Mouse (Mus musculus) cerebellum, adult (tissue): ENCODE measurements around the gene Tbl2.
A peak's percentile ranks its signal among the peaks of the same experiment; 100 is the strongest.

Experiments
- ATAC-seq: cut with Nextera tagmentation; 2 replicates; pipeline ENCODE4 v1.9.2; 2017; ENCODE audit warnings: mild to moderate bottlenecking, moderate library complexity, mixed read lengths; ENCODE audit not compliant: insufficient number of reproducible peaks, low FRiP score, low TSS enrichment

The Tbl2 gene

DNA sequence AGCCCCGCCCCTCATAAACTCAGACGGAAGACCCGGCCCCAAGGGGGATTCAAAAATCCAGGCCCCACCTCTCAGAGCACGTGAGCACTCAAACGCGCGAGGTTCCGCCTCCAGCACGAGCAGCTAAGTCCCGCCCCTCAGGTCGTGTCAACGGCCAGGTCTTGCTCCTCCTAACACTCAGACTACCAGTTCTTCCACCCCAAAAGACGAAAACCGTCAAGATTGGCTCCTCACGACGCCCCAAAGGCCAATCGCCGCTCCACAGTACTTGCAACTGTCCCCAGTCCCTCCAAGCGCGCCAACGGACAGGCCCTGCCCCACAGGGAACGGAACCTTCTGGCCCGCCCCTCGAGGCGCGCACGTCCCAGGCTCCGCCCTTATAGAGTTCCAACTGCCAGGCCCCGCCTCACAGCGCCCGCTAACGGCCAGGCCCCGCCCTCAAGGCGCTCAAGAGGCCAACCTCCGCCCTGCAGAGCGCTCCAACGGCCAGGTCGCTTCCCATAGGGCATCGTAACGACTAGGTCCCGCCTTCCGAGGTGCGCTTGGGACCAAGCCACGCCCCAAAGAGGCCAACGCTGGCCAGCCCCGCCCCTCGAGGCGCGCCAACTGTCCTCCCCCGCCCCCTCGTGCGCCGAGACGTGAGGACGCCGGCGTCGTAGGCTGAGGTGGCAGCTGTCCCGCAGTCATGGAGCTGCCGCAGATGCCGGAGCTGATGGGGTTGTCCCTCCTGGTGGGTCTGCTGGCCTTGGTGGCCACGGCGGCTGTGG, at the start of gene Tbl2:
Gene Tbl2, plus strand, starts transcription at position 605 of the 767 bp plus-strand sequence.
- peak; percentile 93 for ATAC-seq

DNA sequence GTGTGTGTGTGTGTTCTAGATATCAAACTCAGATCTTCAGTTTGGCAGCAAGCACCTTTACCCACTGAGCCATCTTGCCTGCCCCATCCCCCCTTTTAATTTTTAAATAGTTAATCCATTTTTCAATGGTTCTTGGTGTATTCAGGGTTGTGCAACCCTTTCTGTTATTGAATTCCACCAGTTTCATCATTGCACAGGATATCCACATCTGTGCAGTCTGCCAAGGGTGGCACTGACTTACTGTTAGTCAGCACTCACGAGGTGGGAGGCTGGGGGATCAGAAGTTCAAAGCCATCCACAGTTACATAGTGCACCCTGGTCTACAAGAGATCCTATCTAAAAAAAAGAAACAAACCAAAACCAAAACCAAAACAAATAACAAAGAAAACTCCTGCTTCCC, 48.5 kb upstream of the Tbl2 start:
- ATAC-seq, result no peak

DNA sequence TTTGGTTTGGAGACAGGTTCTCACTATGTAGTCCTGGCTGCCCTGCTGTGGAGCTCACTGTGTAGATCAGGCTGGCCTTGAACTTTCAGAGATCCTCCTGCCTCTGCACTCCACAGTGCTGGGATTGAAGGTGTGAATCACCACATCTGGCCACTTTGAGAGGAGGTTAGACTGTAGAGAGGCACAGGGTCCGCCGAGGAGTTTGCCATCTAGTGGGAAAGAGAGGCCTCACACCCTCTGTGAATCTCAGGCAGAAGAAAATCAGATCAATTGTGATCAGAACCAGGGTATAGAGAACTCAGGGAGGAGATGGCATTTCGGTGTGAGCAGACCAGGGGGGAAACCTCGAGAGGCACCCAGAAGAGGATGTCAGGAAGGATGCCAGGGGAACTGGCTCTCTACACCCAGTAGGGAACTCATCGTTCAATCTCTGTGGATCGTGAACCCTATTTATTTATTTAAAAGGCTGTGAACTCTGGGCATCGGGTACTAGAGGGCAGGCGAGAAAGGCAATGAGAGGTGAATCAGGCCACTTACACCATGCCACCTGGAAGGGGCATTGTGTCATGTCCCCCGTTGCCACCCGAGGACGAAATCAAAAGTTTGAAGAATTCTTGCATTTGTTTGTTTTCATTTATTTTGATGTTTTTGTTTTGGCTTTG, 45.3 kb upstream of the Tbl2 start:
- no peak for ATAC-seq

DNA sequence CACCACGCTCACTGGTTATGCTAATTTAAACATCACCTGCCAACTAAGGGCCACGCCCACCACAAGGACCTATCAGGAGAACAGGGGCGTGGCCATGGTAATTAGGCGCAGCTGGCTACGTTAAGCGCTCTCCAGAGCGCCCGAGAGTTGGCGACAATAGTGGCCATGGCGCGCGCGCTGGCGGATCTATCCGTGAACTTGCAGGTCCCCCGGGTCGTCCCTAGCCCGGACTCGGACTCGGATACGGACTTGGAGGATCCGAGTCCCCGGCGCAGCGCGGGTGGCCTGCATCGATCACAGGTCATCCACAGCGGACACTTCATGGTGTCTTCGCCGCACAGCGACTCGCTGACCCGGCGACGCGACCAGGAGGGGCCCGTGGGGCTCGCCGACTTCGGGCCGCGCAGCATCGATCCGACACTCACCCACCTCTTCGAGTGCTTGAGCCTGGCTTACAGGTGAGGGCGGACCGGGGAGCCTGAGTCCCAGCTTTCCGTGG, 42.6 kb upstream of the Tbl2 start:
- ATAC-seq, result no peak

DNA sequence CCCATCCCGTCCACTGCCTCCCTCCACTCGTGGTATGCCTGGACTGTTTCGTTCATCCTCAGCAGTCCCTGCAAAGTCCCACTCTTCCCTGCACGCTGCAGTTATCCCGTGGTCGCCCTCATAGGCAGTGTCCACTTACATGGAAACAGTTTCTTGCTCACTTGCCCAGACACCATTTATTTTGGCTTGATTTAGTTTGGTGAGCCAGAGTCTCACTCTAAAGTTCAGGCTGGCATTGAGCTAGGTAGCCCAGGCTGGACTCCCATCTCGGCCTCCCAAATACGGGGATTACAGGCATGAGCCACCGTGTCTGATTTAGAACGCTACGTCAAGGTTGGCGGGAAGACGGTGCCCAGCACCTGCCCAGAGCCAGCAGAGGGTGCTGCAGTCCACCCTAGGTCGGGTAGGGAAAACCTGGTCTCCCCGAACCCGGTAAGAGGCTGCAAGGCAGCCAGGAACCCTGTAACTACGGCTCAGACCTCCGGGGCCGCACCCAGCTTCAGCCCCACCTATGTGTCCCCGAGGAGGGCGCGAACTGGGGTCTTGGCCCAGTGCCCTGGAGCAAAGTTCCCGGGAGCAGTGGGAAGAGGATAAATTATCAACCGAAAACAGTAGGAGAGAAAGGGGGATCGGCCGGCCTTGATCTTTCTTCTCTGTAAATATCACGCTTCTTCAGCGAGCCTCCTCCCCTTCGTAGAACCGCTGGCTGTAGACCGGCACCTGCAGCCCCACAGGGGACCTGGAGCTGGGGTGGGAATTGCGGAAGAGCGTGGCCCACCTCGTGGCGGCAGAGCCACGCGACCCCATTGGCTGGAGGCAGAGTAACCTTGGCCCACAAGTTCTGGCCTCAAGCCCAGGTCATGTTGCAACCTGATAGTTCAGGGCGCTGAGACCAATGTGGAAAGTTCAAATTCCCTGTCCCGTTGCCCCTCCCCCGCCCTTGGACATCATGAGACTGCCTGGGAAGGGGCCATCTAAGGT, 41.6 kb upstream of the Tbl2 start:
- no peak for ATAC-seq

DNA sequence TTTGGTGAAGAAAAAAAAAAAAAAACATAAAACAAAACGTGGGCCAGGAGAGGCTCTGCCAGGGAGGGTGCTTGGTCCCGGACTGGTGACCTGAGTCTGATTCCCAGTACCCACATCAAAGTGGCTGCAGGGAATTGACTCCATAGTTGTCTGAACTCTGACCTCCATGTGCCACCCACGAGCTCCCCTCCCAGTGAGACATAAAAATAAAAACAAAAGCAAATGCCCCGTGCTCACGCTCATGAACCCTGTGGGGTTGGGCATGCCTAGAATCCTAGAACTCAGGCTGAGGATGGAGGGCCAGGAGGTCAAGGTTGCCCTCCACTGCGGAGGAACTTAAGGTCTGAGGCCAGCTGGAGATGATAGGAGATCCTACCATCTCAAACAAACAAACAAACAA, 40.4 kb upstream of the Tbl2 start:
- no peak for ATAC-seq

DNA sequence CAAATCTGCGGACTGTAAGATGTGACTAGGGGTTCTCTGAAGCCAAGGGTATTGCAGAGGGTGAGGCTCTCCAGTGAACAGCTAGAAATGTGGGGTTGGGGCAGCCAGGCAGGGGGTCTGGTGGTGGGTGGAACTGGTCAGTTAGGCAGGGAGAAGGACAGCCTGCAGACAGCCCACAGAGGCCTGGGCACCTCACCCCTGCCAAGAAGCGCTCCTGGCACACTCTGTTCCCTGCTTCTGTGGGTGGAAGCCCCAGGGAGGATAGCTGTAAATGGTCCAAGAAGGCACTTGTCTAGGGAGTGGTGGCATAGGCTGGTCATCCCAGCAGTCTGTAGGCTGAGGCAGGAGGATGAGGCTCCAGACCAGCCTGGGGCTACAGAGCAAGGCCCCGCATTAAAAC, 40.0 kb upstream of the Tbl2 start:
- no peak for ATAC-seq

DNA sequence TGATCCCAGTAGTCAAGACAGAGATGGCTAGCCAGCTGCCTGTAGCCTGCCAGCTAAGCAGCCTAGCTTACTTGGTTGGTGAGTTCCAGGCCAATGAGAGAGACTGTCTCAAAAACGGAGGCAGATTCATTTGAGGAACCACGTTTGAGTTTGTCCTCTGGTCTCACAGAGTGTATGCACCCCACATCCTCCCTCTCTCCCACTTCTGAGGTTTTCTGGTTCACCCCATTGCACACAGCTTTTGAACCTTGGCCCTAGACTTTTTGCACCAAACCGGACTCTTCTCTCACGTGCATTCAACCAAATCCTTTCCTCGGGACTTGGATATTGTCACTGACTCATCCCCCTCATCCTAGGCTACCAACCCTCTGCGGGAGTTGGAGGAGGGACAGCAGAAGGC, 39.5 kb upstream of the Tbl2 start:
- ATAC-seq, result no peak

DNA sequence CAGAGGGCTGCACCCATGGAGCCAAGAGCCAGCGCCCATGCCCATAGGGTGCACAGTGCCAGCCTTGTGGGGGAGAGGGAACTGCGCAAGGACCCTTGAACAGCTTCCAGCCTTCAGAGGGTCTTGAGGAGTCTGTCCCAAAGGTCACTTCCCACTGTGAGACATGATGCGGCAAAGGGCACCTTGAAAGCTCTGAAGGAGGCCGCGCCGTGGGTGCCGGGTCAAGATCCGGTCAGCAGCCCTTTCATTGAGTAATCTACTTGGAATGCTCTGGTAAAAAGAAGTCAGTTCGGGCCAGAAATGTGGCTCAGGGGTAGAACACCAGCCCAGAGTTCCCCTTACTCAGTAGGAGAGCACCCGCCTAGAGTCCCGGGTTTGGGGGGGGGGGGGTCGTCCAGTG, 35.7 kb upstream of the Tbl2 start:
- ATAC-seq, result no peak

DNA sequence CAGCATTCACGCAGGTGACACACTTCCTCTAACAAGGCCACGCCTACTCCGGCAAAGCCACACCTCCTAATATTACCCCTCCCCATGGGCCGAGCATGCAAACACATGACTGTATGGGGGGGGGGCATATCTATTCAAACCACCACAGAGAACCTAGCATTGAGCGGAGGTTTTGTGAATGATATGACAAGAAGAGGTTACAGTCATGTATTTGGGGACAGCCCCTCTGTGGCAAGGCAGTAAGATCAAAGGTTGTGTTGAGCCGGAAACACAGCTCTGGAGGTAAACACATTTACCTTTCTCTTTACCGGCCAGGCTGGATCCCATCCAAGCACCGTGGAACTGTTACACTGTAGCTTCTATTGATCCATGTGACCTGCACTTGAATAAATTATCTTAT, 34.2 kb upstream of the Tbl2 start:
- ATAC-seq, result no peak

DNA sequence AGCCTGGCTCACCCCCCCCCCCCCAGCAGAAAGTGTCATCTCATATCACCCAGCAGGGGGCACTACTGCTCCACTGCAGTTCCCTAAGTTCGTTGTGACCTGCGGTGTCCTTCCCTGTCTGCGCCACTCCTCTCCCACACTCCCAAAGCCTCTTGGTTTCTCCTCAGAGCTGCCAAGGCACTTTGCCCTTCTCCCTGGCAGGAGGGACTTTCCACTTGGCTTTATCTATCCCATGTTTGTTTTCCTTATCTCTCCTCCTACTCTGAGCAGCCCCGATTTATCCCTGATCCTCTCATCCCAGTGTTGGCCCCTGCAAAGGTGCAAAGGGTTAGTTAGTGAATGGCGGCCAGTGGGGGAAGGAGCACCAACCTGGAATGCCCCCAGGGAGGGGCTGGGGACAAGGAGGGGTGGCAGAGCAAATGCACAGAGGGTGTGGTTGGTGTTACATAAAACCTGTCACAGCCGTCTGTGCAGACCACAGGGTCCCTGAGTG, 30.8 kb upstream of the Tbl2 start:
- peak; percentile 56; the same call in 1 of the 2 replicates for ATAC-seq

DNA sequence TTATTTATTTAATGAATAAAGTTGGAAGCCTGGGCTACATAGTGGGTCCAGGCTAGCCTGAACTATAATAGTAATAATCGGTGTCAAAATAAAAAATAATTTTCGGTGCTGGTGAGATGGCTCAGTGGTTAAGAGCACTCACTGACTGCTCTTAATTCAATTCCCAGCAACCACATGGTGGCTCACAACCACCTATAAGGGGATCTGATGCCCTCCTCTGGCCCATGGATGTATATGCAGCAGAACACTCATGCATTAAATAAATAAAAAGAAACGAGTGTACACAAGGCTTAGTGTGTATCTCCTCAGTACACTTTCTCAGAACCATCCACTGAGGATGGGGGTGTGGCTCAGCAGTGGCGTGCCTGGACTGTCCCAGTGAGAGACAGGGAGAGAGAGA, 28.7 kb upstream of the Tbl2 start:
- no peak for ATAC-seq

DNA sequence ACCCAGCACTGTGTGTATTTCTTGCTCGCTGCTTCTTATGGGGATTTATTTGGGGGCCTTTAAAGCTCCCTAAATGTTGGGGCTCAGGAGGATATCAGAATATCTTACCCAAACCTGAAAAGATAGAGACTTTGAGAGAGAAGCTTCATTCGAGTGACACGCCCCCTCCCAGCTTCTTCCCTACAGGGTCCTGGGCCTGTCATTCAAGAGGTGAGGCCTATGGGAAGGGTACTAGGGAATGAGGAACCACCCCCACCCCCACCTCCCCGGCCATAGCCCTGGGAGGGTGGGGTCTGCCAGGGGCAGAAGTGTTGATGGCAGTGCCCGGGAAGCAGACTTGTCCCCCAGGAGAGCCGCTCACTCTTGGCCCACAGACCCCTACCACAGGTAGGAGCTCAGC, 23.3 kb upstream of the Tbl2 start:
- ATAC-seq, result no peak

DNA sequence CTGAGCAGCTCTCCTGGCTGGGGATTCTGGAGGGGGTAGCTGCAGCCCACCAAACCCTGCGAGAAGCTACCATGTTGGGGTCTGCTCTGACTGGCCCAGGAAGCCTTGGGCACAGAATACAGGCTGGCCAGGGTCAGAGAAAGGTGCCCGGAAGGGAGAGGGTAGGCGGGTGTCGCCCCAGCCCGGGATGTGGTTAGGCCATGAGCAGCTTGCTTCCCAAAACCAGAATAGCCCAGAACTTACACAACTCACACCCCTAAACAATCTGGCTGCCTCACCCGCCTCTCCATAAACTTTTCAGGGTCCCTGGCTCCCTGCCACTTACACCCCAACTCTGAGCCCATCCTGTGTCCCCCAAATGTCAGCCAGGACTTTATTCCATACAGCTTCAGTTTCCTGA, 21.8 kb upstream of the Tbl2 start:
- ATAC-seq, result no peak

DNA sequence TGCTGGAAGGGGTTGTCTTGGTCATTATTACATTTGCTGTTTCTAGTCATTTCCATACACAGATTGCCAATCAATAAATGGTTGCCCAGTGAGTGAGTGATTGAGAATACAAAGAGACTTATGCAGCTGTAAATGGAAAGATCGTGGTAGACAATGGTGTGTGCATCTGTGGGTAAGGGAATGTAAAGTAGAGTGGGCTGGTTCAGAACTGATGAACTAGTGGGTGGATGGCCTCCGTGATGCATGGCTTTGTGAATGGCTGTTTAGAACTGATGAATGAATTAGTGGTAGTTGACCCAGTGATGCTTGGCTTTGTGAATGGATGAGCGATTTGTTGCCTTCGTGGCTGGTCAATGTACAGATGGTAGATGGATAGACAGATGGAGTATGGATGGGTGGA, 19.7 kb upstream of the Tbl2 start:
- no peak for ATAC-seq

DNA sequence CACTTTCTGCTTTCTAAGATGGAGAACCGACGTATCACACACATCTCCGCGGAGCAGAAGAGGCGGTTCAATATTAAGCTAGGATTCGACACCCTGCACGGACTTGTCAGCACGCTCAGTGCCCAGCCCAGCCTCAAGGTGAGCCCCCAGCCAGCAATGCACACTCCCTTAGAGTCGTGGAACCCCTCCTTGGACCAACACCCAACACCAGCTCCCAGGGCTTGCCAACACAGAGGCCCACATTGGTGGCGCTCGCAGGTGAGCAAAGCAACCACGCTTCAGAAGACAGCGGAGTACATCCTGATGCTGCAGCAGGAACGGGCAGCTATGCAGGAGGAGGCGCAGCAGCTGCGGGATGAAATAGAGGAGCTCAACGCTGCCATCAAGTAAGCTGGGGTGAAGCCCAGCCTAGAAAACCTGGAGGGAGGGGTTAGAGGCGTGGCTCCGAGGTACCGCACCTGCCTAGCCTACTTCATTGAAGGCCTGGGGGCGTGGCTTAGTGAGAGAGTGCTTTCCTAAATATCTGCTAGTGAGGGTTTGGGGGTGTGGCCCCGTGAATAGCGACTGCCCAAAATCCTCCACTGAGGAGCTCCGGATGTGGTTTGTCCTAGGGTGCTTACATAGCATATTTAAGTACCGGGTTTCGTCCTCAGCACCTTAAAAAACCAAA, 15.6 kb upstream of the Tbl2 start:
- no peak for ATAC-seq

DNA sequence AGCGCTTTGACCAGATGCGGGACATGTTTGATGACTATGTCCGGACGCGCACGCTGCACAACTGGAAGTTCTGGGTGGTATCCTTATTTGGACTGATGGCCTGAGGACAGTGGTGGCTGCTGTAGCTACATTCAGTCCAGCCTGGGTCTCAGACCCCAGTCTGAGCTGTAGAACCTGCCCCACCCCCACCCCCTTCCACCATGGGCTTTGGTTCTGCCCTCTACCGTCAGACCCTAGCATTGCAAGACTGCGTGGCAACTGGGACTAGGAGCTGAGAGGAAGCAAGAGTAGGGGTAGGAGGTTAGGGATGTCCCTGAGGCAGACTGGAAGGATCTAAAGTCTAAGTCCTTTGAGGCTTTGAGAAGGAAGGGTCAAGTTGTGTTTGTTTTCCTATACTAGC, 14.9 kb upstream of the Tbl2 start:
- ATAC-seq, result no peak

DNA sequence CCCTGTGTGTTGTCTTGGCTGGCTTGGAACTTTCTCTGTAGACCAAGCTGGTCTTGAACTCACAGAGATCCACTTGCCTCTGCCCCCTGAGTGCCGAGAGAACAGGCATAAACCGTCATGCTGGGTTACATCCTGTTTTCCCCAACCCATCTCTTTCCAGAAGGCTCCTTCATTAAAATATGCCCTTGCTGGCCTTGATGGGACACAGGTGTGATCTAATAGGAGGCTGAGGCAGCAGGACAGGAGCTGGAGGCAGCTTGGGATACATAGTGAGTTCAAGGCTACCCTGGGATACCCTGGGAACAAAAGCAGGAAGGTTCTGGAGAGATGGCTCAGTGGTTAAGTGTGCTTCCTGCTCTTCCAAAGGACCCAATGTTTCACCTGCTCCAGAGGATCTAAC, 9.6 kb upstream of the Tbl2 start:
- no peak for ATAC-seq

DNA sequence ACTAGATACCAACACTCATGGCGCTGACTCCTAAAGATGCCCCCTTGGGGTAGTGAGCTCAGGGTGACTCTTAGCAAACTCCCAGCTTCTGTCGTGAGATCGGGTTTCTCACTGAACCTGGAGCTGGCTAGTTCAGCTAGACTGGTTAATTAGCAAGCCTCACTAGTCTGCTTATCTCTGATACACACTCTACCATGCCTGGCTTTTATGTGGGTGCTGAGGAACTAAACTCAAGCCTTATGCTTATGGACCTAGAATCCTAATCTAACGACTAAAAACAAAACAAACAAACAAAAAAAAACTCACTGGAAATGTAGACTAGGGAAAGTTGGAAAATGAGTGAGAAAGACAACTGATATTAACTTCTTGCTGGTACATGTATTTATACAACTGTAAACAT, 5.0 kb upstream of the Tbl2 start:
- ATAC-seq, result no peak

DNA sequence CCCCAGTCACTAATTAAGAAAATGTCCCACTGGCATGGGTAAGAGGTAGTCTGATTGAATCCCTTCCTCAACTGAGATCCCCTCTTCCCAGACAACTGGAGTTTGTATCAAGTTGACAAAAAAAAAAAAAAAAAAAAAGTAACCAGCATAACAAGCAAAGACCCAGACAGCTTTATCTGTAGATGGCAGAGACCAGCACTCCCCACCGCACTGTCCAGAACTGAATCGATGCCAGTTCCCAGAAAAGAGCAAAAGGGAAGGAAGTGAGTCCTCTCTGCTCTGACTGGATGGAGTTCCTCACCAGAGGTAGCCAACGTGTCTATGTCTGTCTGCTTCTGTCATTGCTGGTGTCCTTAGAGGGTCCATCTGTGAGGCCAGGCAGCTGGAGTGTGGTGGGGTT, 3.9 kb upstream of the Tbl2 start:
- no peak for ATAC-seq
